Mouse (Mus musculus) adrenal gland, adult 2 months (tissue): ENCODE measurements around the gene Sgms1. TPM values are rescaled to one million over a fixed set of nuclear protein-coding genes. Genes with fewer than 3 reads are reported as not detected.
"Not testable (repeated sequence)": the region's sequence is repeated elsewhere in the genome, so short reads cannot be mapped to it uniquely, and the experiment has no call there.

Experiments
- DNase-seq: peaks from one replicate; pipeline ENCODE4 v3.0.0; 2021
- polyA plus RNA-seq: library from polyadenylated mRNA; depleted of rRNA; stranded (reverse); fragments of >200 nt; gene quantifications from 2 replicates; pipeline ENCODE4 v1.2.3, GENCODE M21; 2012; rRNA removed
- total RNA-seq, 2 experiments: library from RNA; stranded (reverse); gene quantifications; 2 replicates each; pipeline ENCODE4 v1.2.3; 2021

Gene Sgms1
- total and polyA plus RNA-seq, 3 experiments: 16.8 to 73.5 (median 71.4) TPM

DNA sequence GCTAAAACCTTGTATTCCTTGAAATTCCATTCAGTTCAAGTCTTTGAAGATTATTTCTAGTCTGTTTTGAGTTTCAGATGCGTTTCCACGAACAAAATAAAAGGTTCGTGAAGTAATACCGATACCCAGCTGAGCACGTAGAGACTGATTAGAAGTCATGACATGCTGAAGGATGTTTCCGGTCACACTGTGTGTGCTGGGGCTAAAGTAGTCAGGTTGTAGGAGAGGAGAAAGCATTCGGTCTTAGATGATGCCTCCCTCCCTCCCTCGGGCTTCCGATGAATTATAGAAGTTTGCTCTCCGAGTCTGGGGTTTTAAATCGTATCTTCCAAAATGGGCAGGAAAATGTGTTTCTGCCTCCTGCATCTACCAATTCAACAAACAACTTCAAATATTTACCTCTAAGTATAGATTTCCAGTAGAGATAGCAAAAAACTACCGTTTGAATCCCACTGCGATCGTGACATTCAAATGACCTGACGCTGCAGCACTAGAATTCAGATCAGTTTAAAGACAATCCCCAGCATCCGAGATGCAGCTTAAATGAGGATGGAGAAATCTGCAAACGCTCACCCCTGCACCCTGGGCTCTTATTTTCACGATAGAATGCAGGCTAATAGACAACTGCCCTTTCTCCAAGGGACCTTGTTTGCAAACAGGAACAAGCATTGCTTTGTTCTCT lies 287.1 kb downstream of the Sgms1 start:
- DNase-seq: no peak

DNA sequence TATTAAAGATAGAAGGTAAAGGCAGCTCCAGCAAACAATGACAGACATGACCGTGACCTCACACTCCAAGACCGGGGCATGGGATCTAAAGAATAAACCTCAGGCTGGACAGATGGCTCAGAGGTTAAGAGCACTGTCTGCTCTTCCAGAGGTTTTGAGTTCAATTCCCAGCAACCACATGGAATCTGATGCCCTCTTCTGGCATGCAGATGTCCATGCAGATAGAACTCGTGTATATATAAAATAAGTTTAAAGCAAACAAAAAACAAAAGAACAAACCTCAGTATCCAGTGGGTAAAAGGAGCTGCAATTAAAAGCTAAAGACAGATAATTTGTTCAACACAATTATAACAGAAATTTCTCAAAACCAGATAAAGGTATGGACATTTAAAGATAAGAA lies 290.9 kb downstream of the Sgms1 start:
- DNase-seq: no peak

DNA sequence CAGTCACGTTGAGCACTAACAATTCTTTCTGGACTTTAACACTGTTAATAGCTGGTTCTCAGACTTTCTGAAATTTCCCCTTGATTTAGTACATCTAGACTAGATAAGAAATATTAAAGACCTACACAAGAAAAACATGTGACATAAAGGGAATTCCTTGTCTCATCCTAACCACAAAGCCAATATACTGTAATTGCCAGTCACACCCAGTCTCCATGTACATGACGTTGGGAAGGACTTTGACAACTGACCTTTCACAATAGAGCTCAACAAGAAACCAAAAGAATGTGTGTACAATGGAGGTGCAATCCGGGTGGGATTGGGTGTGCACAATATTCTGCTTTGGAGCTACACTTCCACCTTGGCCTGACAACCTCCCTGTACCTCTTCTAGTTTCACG lies 297.2 kb downstream of the Sgms1 start:
- DNase-seq: no peak

DNA sequence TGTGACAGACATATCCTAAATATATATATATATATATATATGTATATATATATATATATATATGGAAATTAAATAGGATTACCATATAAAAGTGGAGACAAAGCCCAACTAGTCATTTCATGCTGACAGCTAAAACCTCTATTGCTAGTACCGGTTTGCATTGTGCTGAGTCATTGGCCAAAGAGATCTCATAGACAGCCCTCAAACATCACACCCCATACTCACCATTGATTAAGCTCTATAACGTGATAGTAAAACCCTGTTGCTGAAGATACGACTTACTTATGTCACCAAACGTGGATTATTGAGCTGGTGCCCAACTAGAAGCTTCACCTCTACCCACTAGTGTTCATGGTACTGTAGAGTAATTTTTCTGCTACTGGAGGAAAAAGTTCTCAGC lies 298.7 kb downstream of the Sgms1 start:
- DNase-seq: no peak

DNA sequence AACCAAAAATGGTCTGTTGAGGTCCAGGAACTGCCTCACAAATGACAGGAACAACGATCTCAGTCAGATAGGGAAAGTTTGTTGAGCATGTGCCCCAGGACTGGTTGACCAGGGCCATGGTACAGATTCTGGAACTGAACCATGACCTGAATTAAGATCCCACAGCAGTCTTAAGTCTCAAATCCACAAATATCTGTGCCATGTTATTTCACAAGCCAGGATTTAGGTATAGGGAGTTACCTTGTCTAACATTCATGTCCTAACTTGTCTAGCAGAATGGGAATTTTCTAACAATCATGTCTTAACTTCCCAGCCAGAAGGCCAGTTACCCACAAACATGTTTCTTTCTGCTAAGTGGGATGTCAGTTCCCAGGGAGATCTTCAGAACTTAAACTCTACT lies 300.9 kb downstream of the Sgms1 start:
- no peak for DNase-seq

DNA sequence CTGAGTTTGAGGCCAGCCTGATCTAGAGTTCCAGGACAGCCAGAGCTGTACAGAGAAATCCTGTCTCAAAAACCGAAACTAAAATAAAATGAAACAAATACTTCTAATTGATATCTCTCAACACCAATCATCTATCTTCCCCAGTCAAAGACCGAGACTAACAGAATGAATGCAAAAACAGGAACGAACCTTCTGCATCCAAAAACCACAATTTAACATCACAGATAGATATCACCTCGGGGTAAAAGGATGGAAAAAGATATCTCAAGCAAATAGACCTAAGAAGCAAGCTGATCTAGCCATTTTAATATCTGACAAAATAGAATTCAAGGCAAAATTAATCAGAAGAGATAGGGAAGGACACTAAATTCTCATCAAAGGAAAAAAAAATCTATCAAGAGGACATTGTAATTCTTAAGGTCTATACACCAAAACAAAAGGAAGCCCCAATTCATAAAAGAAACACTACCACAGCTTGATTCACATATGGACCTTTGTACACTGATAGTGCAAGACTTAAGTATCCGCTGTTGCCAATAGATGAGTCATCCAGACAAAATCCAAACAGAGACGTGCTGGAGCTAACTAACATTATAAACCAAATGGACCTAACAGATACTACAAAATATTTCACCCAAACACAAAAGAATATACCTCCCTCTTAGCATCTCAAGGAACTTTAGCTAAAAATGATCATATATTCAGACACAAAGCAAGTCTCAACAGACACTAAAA lies 301.6 kb downstream of the Sgms1 start:
- no peak for DNase-seq

DNA sequence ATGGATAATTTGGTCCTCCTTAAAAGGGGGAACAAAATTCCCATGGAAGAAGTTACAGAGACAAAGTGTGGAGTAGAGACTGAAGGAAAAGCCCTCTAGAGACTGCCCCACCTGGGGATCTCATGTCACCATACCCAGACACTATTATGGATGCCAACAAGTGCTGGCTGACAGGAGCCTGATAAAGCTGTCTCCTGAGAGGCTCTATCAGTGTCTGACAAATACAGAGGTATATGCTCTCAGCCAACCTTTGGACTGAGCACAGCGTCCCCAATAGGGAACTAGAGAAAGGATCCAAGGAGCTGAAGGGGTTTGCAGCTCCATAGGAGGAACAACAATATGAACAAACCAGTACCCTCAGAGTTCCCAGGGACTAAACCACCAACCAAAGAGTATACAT lies 304.7 kb downstream of the Sgms1 start:
- DNase-seq: not testable (repeated sequence)

Other genes with a start within 250 kb of the Sgms1 start
- gene Rpl9-ps6, start 76.9 kb upstream of the Sgms1 start, total RNA-seq: 10 to 100 TPM; 23.2 to 51.6 TPM
- 0.38 and 0.55 TPM in 2 replicates for gene Rpl9-ps6, start 76.9 kb upstream of the Sgms1 start, polyA plus RNA-seq
- gene Minpp1, start 96.1 kb upstream of the Sgms1 start, total RNA-seq: 10 to 100 TPM; 36.6 to 39.7 TPM
- 198 and 228 TPM in 2 replicates for gene Minpp1, start 96.1 kb upstream of the Sgms1 start, polyA plus RNA-seq
- 10 to 100 TPM; 11.1 to 20.8 TPM for gene Papss2, start 206.1 kb upstream of the Sgms1 start, total RNA-seq
- 0.91 and 1.1 TPM in 2 replicates for gene Papss2, start 206.1 kb upstream of the Sgms1 start, polyA plus RNA-seq